Mouse (Mus musculus): ENCODE results near the gene Olfr56. TPM values are rescaled to one million over a fixed set of nuclear protein-coding genes. Genes with fewer than 3 reads are reported as not detected.
"Not testable (repeated sequence)": the region's sequence is repeated elsewhere in the genome, so short reads cannot be mapped to it uniquely, and the experiment has no call there.

Olfr56 gene
- polyA plus RNA-seq (2012; rRNA removed): 0.63 and 1.6 TPM in 2 replicates

DNA sequence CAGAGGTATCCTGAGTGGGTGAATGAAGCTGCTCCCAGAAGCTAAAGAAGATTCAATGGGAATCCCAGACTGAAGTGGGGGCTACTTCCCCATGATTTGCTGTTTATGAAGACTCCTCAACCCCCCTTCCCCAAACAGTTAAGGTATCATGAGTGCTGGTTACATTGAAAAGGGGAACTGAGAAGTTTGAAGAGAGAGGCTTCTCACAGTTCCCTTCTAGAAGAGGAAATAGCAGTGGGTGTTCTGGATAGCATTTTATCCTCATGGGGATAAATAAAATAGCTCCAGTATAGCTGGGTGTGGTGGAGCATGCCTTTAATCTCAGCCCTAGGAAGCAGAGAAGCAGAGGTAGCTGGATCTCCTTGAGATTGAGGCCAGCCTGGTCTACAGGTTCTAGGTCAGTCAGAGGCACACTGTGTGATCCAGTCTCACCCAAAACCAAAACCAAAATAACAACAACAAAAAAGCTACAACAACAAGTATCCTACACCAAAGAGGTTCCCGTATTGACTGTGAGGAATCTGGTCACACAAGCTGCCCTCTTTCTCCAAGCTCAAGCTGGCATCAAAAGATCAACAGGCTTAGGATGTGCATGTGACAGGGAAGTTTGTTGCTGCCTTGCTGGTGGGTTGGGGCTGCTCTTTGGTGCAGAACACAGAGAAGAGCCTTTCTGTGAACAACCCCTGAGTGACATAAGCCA lies at the start of gene Olfr56:
Gene Olfr56 (plus strand): TSS at position 650 of the 700 bp plus-strand sequence.
- not testable (repeated sequence) for DNase-seq (ENCODE audit: low read depth, low spot score)
- no CpG with 5 or more reads among the region's 1 CpGs for WGBS

DNA sequence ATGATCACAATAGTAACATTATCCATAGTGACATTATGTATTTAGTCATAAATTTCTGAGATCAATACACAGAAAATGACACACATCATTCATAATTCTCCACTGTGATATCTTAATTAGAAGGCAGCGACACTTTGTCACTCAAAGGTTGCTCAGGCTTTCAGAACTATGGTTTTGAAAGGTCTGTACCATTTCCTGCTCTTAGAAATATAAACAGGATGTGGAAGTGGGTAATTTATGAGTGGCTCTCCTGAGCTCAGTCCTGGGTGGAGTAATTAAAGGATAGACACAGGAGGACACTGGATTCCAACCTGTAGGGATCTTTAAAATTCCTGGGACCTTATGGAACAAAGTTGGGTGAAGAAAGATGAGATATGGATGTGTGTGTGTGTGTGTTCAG lies 45.3 kb upstream of the Olfr56 start:
- WGBS: 62% methylated on average over 1 of the region's 1 CpGs
- not testable (repeated sequence) for DNase-seq (ENCODE audit: low read depth, low spot score)

DNA sequence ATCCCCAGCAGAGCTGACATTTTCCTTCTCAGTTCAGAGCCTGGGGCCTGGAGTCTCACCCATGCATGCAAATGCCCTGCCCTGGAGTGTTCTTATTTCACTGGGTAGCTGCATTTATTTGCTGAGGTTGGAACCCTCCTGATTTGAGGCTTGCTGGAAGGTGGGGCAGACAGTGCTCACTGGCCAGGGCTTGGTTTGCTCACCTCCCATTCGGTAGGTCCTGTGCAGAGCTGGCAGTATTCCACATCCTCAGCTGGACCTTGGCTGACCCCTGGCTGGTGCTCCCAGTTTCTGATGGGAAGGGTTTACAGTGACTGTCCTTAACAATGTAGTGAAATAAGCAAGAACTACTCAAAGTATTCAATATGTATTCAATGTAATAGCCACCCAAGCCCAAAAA lies 44.8 kb upstream of the Olfr56 start:
- DNase-seq (ENCODE audit: low read depth, low spot score): not testable (repeated sequence)
- WGBS: 0% methylated on average over 1 of the region's 1 CpGs

DNA sequence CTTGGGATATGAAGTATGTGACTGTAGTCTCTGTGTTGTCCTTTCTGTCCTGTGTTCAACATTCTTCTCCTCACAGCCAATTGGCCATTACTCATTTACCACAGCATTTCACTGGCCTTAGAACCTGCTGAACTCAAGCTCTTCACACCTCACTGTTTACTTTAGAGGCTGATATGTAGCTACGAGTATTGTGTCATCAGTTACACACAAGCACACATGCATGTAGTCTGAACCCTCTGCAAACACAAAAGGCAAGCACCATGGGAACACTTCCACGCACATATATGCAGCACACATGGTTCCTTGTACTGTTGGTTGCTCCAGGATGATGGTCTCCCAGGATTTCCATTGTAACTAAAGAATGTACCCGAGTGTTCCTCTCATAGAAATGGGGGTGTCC lies 43.4 kb upstream of the Olfr56 start:
- no CpG with 5 or more reads among the region's 3 CpGs for WGBS
- not testable (repeated sequence) for DNase-seq (ENCODE audit: low read depth, low spot score)

DNA sequence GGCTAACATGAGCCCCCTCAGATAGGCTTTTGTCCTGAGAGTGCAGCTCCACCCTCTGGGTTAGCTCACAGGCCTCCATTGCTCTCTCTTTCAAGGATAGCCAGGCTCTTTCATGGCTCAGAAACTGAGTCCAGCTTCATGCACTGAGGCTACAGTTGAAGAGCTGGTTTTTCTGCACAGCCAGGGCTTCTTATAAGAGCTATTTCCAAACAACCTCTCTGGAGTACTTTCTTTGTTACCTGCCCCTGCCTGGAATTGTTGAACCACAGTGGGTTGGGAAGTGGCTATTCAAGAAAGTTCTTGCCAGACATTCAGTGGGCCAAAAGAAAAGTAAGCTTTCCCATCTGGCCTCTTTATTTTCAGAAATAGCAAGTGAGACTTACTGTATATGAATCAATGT lies 39.4 kb upstream of the Olfr56 start:
- DNase-seq (ENCODE audit: low read depth, low spot score): not testable (repeated sequence)

DNA sequence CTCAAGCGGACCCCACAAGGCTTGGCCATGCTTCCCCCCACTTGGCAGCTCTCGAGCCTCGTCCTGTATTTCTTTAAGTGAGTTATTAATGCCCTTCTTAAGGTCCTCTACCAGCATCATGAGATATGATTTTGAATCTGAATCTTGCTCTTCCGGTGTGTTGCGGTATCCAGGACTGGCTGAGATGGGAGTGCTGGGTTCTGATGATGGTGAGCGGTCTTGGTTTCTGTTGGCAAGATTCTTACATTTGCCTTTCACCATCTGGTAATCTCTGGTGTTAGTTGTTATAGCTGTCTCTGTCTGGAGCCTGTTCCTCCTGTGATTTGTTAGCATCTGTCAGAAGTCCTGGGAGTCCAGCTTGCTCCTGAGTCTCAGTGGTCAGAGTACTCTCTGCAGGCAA lies 32.6 kb upstream of the Olfr56 start, which contains the start of gene Psme2b:
Gene Psme2b (minus strand): TSS at position 101 of the 400 bp plus-strand sequence.
- 93% methylated on average over 6 of the region's 6 CpGs for WGBS
- not testable (repeated sequence) for DNase-seq (ENCODE audit: low read depth, low spot score)

DNA sequence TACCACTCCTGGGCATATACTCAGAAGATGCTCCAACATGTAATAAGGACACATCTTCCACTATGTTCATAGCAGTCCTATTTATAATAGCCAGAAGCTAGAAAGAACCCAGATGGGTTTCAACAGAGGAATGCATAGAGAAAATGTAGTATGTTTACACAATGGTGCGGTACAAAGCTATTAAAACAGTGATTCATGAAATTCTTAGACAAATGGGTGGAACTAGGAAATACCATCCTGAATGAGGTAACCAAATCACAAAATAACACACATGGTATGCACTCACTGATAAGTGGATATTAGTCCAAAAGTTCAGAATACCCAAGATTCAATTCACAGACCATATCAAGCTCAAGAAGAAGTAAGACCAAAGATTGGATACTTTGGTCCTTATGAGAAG lies 4.0 kb upstream of the Olfr56 start:
- WGBS: no CpG with 5 or more reads among the region's 1 CpGs
- DNase-seq (ENCODE audit: low read depth, low spot score): not testable (repeated sequence)

DNA sequence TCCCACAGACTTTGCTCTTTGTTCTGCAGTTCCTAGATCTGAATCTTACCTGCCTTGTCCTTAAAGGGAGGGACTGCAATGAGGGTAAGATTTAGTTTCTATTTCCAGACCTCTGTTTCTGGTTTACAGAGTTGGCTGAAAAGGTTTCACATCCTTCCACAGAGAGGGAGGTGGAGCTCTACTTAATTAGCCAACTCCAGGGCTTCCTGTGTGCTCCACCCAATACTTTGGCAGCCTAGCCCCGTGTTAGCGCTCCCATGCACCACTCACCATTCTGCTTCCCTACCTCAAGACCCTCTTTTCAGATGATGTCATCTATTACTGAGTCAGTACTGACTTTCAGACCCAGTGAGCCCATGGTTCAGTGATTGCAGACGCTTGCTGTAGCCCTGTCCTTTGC lies 562 bp downstream of the Olfr56 start, which contains the start of gene 9930111J21Rik1:
Gene 9930111J21Rik1 (minus strand): TSS at position 148 of the 400 bp plus-strand sequence.
- not testable (repeated sequence) for DNase-seq (ENCODE audit: low read depth, low spot score)
- no CpG with 5 or more reads among the region's 3 CpGs for WGBS

DNA sequence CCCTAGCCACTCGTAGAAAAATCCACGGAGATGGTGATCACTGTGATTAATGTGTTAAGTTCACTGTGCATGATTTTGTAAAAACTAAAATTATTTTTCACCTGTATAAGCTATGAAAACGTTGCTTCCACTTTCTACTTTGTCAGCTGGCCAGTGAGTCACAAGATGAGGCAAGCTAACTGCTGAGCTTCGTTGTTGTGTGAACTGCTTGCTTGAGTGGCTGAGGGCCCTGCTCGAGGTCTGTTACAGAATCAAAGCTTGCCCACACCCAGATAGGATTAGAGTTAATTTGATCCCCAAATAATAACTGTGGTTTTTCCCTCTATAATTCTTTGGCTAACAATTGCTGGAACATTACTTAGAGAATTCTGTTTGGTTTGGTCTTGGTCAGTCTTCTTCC lies 1.4 kb downstream of the Olfr56 start:
- DNase-seq (ENCODE audit: low read depth, low spot score): not testable (repeated sequence)
- no CpG with 5 or more reads among the region's 5 CpGs for WGBS

DNA sequence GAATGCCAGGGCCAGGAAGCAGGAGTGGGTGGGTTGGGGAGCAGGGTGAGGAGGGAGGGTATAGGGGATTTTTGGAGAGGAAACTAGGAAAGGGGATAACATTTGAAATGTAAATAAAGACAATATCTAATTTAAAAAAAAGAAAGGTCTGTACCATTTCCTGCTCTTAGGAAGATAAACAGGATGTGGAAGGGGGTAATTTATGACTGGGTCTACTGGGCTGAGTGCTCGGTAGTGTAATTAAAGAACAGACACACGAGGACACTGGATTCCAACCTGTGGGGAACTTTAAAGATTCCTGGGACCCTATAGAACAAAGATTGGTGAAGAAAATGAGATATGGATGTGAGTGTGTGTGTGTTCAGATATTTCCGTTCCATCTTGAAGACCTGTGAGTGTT lies 4.2 kb downstream of the Olfr56 start:
- DNase-seq (ENCODE audit: low read depth, low spot score): not testable (repeated sequence)
- no CpG with 5 or more reads among the region's 3 CpGs for WGBS

DNA sequence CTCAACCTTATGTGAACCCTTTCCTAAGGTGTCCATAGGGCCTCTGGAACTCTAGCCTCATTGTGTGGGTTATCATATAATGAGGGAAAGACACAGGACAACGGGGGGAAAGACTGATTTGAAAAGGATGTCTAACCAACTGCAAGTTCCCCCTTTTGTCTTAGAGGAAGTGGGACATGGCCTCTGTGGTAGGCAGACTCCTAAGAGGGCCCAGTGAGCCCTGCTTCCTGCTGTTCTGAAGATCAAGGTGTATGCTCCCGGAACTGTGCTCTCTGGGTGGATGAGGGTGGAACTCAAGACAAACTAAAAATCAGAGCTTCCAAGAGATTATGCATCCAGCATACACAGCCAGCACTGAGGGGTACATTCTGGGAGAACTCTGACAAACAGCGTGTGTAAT lies 9.5 kb downstream of the Olfr56 start:
- WGBS: 74% methylated on average over 2 of the region's 3 CpGs
- DNase-seq (ENCODE audit: low read depth, low spot score): not testable (repeated sequence)

DNA sequence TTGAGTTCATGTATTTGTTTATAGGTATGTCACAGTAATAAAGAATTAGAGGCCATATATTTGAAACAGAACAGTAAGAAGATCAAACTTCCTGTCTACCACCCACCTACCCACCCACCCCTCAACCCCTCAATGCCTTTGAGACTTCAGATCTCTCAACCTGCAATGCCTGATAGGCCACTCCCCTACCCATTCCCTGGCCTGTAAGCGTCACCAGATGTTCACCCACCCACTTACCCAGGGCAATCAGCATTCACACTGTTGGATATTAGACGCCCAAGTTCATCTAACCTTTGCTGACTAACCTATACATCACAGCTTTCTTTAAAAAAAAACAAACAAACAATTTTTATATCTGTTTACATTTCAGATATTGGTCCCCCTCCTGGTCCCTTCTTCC lies 11.3 kb downstream of the Olfr56 start:
- WGBS: 81% methylated on average over 2 of the region's 2 CpGs
- not testable (repeated sequence) for DNase-seq (ENCODE audit: low read depth, low spot score)

DNA sequence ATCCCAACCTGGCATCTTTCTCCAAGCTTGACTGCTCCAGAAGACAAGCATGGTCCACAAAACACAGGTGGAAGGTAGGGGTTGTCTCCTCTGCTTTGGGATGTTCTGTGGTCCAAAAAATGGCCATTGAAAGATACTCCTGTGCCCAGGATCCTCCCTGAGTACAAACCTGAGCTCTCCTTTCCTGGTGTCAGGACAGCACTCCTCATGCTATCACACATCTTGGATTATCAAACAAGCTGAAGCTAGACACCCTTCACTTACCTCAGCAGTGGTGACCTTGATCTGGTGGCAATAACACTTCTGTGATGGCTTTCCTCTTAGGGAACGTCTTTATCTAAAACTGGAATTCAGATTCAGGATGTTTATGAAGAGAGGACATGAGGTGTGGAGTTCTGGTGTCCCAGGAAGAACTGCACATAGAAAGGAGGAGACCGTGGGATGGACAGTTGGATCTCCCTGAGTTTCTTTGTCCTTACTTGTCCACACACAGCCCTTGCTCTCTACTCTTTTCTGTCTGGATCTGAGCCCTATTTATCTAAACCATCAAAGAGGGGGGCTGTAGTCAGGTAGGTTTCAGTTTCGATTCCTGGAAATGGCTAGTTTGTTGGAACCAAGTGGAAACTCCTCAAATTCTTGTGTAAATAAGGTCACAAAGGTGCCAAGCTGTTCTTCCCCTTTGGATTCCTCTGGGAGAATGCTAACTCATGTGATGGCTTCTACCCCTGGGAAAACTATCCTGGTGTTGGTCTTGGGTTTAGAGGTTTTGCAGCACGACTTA lies 13.2 kb downstream of the Olfr56 start, which contains the start of gene Gm12185:
Gene Gm12185 (minus strand): TSS at position 487 of the 781 bp plus-strand sequence.
- DNase-seq (ENCODE audit: low read depth, low spot score): not testable (repeated sequence)
- WGBS: 37% methylated on average over 4 of the region's 4 CpGs

DNA sequence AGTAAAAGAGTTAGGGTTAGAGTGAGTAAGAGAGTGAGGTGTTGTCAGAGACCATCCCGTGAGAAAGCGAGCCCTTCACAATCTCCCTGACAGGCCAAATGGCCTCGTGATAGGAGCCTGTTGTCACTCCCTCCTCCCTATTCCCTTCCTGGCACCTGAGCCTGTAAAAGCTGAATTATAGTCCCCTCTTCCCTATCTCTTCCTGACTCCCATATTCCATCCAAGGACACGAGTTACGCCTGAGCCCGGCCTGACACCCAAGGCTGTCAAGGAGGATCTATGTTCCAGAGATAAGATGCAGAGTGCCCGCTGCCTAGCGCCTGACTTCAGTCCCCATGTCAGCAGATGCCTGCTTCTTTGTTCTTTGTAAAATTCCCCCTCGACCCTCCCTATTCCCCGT lies 14.6 kb downstream of the Olfr56 start:
- WGBS: 70% methylated on average over 10 of the region's 10 CpGs
- DNase-seq (ENCODE audit: low read depth, low spot score): not testable (repeated sequence)

DNA sequence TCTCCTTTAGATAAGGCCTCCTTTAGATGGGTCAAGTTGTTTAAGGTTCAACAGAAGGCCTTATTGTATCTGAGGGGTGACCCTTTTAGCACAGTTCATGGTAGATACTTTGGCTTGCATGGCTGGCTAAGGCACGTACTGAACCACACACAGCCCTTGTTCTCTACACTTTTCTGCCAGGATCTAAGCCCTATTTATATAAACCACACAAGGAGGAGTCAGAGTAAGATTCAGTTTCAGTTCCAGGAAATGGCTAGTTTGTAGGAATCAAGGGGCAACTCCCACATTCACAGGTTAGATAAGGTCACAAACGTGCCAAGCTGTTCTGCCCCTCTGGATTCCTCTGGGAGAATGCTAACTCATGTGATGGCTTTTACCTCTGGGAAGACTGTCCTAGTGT lies 15.3 kb downstream of the Olfr56 start, which contains the start of gene Tgtp1:
Gene Tgtp1 (minus strand): TSS at position 155 of the 400 bp plus-strand sequence.
- not testable (repeated sequence) for DNase-seq (ENCODE audit: low read depth, low spot score)
- 9% methylated on average over 2 of the region's 2 CpGs for WGBS

DNA sequence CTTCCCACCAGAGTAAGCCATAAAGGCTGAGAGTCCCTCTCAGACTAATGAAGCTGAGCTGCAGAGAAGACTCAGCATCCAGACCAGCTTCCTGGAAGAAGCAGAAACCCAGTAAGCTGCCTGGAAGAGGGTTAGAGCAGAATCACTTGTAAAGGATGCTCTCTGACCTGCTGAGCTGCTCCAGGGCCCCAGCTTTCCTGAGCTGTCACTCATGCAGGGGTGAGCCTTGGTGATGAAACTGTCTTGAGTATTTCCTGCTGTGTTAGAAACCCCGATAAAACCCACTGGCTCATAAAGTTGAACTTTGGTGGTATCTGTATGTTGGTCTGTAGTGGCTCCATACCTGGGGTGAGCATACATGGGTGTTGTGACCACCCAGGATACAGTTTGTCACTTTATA lies 21.7 kb downstream of the Olfr56 start:
- WGBS: 64% methylated on average over 1 of the region's 1 CpGs
- not testable (repeated sequence) for DNase-seq (ENCODE audit: low read depth, low spot score)

DNA sequence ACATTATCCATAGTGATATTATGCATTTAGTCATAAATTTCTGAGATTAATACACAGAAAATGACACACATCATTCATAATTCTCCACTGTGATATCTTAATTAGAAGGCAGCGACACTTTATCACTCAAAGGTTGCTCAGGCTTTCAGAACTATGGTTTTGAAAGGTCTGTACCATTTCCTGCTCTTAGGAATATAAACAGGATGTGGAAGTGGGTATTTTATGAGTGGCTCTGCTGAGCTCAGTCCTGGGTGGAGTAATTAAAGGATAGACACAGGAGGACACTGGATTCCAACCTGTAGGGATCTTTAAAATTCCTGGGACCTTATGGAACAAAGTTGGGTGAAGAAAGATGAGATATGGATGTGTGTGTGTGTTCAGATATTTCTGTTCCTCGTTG lies 27.6 kb downstream of the Olfr56 start:
- 61% methylated on average over 2 of the region's 2 CpGs for WGBS
- not testable (repeated sequence) for DNase-seq (ENCODE audit: low read depth, low spot score)

DNA sequence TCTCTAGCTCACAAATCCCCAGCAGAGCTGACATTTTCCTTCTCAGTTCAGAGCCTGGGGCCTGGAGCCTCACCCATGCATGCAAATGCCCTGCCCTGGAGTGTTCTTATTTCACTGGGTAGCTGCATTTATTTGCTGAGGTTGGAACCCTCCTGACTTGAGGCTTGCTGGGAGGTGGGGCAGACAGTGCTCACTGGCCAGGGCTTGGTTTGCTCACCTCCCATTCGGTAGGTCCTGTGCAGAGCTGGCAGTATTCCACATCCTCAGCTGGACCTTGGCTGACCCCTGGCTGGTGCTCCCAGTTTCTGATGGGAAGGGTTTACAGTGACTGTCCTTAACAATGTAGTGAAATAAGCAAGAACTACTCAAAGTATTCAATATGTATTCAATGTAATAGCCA lies 28.1 kb downstream of the Olfr56 start:
- 5% methylated on average over 1 of the region's 1 CpGs for WGBS
- not testable (repeated sequence) for DNase-seq (ENCODE audit: low read depth, low spot score)

DNA sequence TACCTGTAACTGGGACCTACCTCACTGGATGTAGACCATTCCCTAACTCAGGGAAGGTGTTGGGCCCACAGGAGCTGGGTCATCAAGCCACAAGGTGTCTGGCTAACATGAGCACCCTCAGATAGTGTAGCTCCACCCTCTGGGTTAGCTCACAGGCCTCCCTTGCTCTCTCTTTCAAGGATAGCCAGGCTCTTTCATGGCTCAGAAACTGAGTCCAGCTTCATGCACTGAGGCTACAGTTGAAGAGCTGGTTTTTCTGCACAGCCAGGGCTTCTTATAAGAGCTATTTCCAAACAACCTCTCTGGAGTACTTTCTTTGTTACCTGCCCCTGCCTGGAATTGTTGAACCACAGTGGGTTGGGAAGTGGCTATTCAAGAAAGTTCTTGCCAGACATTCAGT lies 33.4 kb downstream of the Olfr56 start:
- DNase-seq (ENCODE audit: low read depth, low spot score): not testable (repeated sequence)

DNA sequence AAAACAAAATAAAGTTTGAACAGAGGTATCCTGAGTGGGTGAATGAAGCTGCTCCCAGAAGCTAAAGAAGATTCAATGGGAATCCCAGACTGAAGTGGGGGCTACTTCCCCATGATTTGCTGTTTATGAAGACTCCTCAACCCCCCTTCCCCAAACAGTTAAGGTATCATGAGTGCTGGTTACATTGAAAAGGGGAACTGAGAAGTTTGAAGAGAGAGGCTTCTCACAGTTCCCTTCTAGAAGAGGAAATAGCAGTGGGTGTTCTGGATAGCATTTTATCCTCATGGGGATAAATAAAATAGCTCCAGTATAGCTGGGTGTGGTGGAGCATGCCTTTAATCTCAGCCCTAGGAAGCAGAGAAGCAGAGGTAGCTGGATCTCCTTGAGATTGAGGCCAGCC lies 71.4 kb downstream of the Olfr56 start:
- DNase-seq (ENCODE audit: low read depth, low spot score): not testable (repeated sequence)

All from large intestine, adult 2 months (tissue).